12 mouse cellular contexts compared by ENCODE assay signal in genomic region chr11:113782006-113782405, GRCm38 (mm10). TPM values are rescaled to one million over a fixed set of nuclear protein-coding genes. Genes with fewer than 3 reads are reported as not detected.
DNase-seq lines count a peak whose midpoint lies in the region; ATAC-seq lines count a peak whose summit lies in the region.
"Had no signal": no experiment of that assay in that cellular context is flagged by ENCODE, and none has a peak within 500 bp of the region (broad histone marks: within the 10 kb centered on the region; RNA-seq: fewer than 3 reads in every experiment).

No protein-coding gene starts in this region.

- H3K9me3 ChIP-seq in intestine, embryonic 14.5 days (ENCODE audit: control insufficient read depth, low read length): no peaks in the 10 kb centered on the region
- H3K9me3 ChIP-seq in intestine, embryonic 16.5 days (ENCODE audit: control insufficient read depth, low read length): no peaks in the 10 kb centered on the region
- no peaks in the 10 kb centered on the region for H3K9me3 ChIP-seq in embryonic facial prominence, embryonic 13.5 days
- no peaks in the 10 kb centered on the region for H3K9me3 ChIP-seq in hindbrain, embryonic 13.5 days

- H3K9ac ChIP-seq in intestine, embryonic 14.5 days (ENCODE audit: low read length): no peak overlapping the region
- no peak overlapping the region for H3K9ac ChIP-seq in intestine, embryonic 16.5 days (ENCODE audit: low read depth, low read length)
- H3K9ac ChIP-seq in embryonic facial prominence, embryonic 13.5 days: no peak overlapping the region; the same call in 1 of the 2 replicates
- H3K9ac ChIP-seq in hindbrain, embryonic 13.5 days: no peak overlapping the region

- WGBS in intestine, embryonic 14.5 days: 26% methylated on average over 2 of the region's 2 CpGs
- WGBS in intestine, embryonic 16.5 days: 40% methylated on average over 2 of the region's 2 CpGs
- WGBS in embryonic facial prominence, embryonic 13.5 days: 25% methylated on average over 2 of the region's 2 CpGs
- 39% methylated on average over 2 of the region's 2 CpGs for WGBS in hindbrain, embryonic 13.5 days

- ATAC-seq in intestine, embryonic 14.5 days (replicated peaks; ENCODE audit: low FRiP score, low TSS enrichment, low read depth): no peak
- no peak for ATAC-seq in intestine, embryonic 16.5 days
- no peak for ATAC-seq in embryonic facial prominence, embryonic 13.5 days (ENCODE audit: insufficient number of reproducible peaks, insufficient read depth, low FRiP score, low TSS enrichment, low read depth)
- ATAC-seq in hindbrain, embryonic 13.5 days (ENCODE audit: low FRiP score): no peak

- no peak for DNase-seq in intestine, embryonic 14.5 days (ENCODE audit: low spot score)
- peak; percentile 52 for DNase-seq in adipocyte (ENCODE audit: low spot score)
- DNase-seq in natural killer cell, adult 2 months (ENCODE audit: low spot score in 2 of 2): no peak
- DNase-seq in gastrocnemius, postnatal 4 days (ENCODE audit: low spot score in 2 of 2): no peak
- DNase-seq in thymus, postnatal 25 days: no peak
- DNase-seq: heart, postnatal 14 days; right cerebral cortex, postnatal 14 days; thymus, postnatal 4 days had no signal

- H3K27ac ChIP-seq in intestine, embryonic 14.5 days (ENCODE audit: low read depth): peak overlapping the region; percentile 27; the same call in 1 of the 2 replicates
- H3K27ac ChIP-seq in intestine, embryonic 16.5 days (ENCODE audit: low read length): no peak overlapping the region
- peak overlapping the region; percentile 81 for H3K27ac ChIP-seq in embryonic facial prominence, embryonic 13.5 days
- H3K27ac ChIP-seq in hindbrain, embryonic 13.5 days: peak overlapping the region; percentile 61

- H3K4me3 ChIP-seq in intestine, embryonic 14.5 days (ENCODE audit: low read depth, low read length): no peak overlapping the region
- H3K4me3 ChIP-seq in intestine, embryonic 16.5 days (ENCODE audit: low read length): no peak overlapping the region
- H3K4me3 ChIP-seq in embryonic facial prominence, embryonic 13.5 days: no peak overlapping the region
- H3K4me3 ChIP-seq in hindbrain, embryonic 13.5 days: no peak overlapping the region

- no peak overlapping the region for H3K4me2 ChIP-seq in intestine, embryonic 14.5 days (ENCODE audit: low read length)
- H3K4me2 ChIP-seq in intestine, embryonic 16.5 days (ENCODE audit: low read depth, low read length): no peak overlapping the region
- no peak overlapping the region for H3K4me2 ChIP-seq in embryonic facial prominence, embryonic 13.5 days
- H3K4me2 ChIP-seq in hindbrain, embryonic 13.5 days: no peak overlapping the region
- H3K4me2 ChIP-seq: liver, embryonic 11.5 days had no signal

- peaks cover 49% of the 10 kb centered on the region for H3K4me1 ChIP-seq in intestine, embryonic 14.5 days (replicated peaks; ENCODE audit: control insufficient read depth, insufficient read depth, low read length)
- H3K4me1 ChIP-seq in intestine, embryonic 16.5 days (ENCODE audit: control insufficient read depth, insufficient read depth, low read length): peaks cover 45% of the 10 kb centered on the region
- peaks cover 69% of the 10 kb centered on the region for H3K4me1 ChIP-seq in embryonic facial prominence, embryonic 13.5 days
- peaks cover 67% of the 10 kb centered on the region for H3K4me1 ChIP-seq in hindbrain, embryonic 13.5 days (replicated peaks)

- no peaks in the 10 kb centered on the region for H3K36me3 ChIP-seq in intestine, embryonic 14.5 days (ENCODE audit: control insufficient read depth, insufficient read depth, low read length)
- H3K36me3 ChIP-seq in intestine, embryonic 16.5 days (ENCODE audit: control insufficient read depth, insufficient read depth, low read length): no peaks in the 10 kb centered on the region
- H3K36me3 ChIP-seq in embryonic facial prominence, embryonic 13.5 days: no peaks in the 10 kb centered on the region
- H3K36me3 ChIP-seq in hindbrain, embryonic 13.5 days: no peaks in the 10 kb centered on the region

- H3K27me3 ChIP-seq in intestine, embryonic 14.5 days (replicated peaks; ENCODE audit: control insufficient read depth, insufficient read depth, low read length): no peaks in the 10 kb centered on the region
- no peaks in the 10 kb centered on the region for H3K27me3 ChIP-seq in intestine, embryonic 16.5 days (replicated peaks; ENCODE audit: control insufficient read depth, insufficient read depth, low read length)
- H3K27me3 ChIP-seq in embryonic facial prominence, embryonic 13.5 days: no peaks in the 10 kb centered on the region
- no peaks in the 10 kb centered on the region for H3K27me3 ChIP-seq in hindbrain, embryonic 13.5 days

RNA-seq across cellular contexts. Expression of gene Cdc42ep4, which starts 30.3 kb away (rescaled TPM):
- 46.8 and 52.0 TPM in 2 replicates for polyA plus RNA-seq in intestine, embryonic 14.5 days (2014; fragmentation: Nextera tagmentation; extraction: Ambion mirVana)
- polyA plus RNA-seq in intestine, embryonic 16.5 days (2015; fragmentation: Nextera tagmentation; extraction: Ambion mirVana): 59.0 and 60.3 TPM in 2 replicates
- polyA plus RNA-seq in embryonic facial prominence, embryonic 13.5 days (2015; fragmentation: Nextera tagmentation; extraction: Ambion mirVana): 108 and 119 TPM in 2 replicates
- 73.0 and 73.7 TPM in 2 replicates for polyA plus RNA-seq in hindbrain, embryonic 13.5 days (2015; fragmentation: Nextera tagmentation; extraction: Ambion mirVana)
- 10 to 100 TPM; 26.3 to 27.5 TPM for total RNA-seq in gastrocnemius, postnatal 4 days (2021)
